10 mouse cellular contexts compared by ENCODE assay signal in the genomic region with DNA sequence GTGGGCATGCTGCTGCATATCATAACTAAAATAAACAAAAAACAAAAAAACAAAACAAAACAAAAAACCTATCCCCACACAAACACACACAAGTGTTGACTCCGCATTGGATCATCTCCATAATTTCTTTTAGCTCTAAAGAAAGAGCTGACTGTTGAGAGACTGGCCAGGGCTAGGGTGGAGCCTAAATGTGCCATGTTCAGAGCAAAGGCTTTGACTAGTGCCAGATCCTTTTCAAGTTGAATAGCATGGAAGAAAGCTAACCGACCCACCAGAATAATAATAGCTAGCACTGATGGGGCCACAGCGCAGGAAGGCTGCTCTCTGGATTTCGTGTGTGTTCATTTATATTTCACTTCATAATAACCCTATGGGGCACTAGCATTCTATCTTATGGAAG. TPM values are rescaled to one million over a fixed set of nuclear protein-coding genes. Genes with fewer than 3 reads are reported as not detected.
DNase-seq lines count a peak whose midpoint lies in the region; ATAC-seq and TF ChIP-seq lines count a peak whose summit lies in the region.
"Had no signal": no experiment of that assay in that cellular context is flagged by ENCODE, and none has a peak within 500 bp of the region (broad histone marks: within the 10 kb centered on the region; RNA-seq: fewer than 3 reads in every experiment).

No protein-coding gene starts in this region.

- H3K4me1 ChIP-seq in lung, postnatal 0 days (ENCODE audit: insufficient read depth, low read depth, low read length) = peaks cover 20% of the 10 kb centered on the region
- H3K4me1 ChIP-seq in hindbrain, embryonic 15.5 days (replicated peaks) = peaks cover 44% of the 10 kb centered on the region
- peaks cover 27% of the 10 kb centered on the region for H3K4me1 ChIP-seq in midbrain, postnatal 0 days (ENCODE audit: insufficient read depth, low read length)

- peak overlapping the region; percentile 2; the same call in 1 of the 2 replicates for H3K27ac ChIP-seq in lung, postnatal 0 days (ENCODE audit: low read length)
- peak overlapping the region; percentile 80 for H3K27ac ChIP-seq in hindbrain, embryonic 15.5 days (replicated peaks)
- peak overlapping the region; percentile 74 for H3K27ac ChIP-seq in midbrain, postnatal 0 days (ENCODE audit: low read depth, low read length)

- no peak for TF ChIP-seq EP300 in lung, postnatal 0 days (IDR thresholded peaks at IDR 0.05)

- no peak for TF ChIP-seq CTCF in lung, postnatal 0 days (IDR thresholded peaks at IDR 0.05)
- no peak for TF ChIP-seq CTCF in midbrain, postnatal 0 days (IDR thresholded peaks at IDR 0.05)

- H3K4me2 ChIP-seq in lung, postnatal 0 days (replicated peaks; ENCODE audit: low read depth, low read length) = no peak overlapping the region
- H3K4me2 ChIP-seq in hindbrain, embryonic 15.5 days = no peak overlapping the region
- no peak overlapping the region for H3K4me2 ChIP-seq in midbrain, postnatal 0 days (ENCODE audit: low read depth, low read length, poor library complexity, severe bottlenecking)

- no peak overlapping the region for H3K9ac ChIP-seq in lung, postnatal 0 days (replicated peaks; ENCODE audit: low read depth)
- H3K9ac ChIP-seq in hindbrain, embryonic 15.5 days = no peak overlapping the region
- no peak overlapping the region for H3K9ac ChIP-seq in midbrain, postnatal 0 days (replicated peaks; ENCODE audit: low read length, poor library complexity, severe bottlenecking)

- H3K9me3 ChIP-seq in lung, postnatal 0 days (ENCODE audit: low read length) = no peaks in the 10 kb centered on the region
- no peaks in the 10 kb centered on the region for H3K9me3 ChIP-seq in hindbrain, embryonic 15.5 days
- no peaks in the 10 kb centered on the region for H3K9me3 ChIP-seq in midbrain, postnatal 0 days (ENCODE audit: low read length)
- H3K9me3 ChIP-seq: G1E had no signal

- no peaks in the 10 kb centered on the region for H3K36me3 ChIP-seq in lung, postnatal 0 days (ENCODE audit: insufficient read depth, low read length)
- no peaks in the 10 kb centered on the region for H3K36me3 ChIP-seq in hindbrain, embryonic 15.5 days
- H3K36me3 ChIP-seq in midbrain, postnatal 0 days (ENCODE audit: insufficient read depth, low read length) = no peaks in the 10 kb centered on the region
- H3K36me3 ChIP-seq: G1E had no signal

- DNase-seq in cerebellum, adult 9-10 months = peak; percentile 15
- no peak for DNase-seq in cerebellum, adult 18-20 months
- DNase-seq in lung, postnatal 0 days (ENCODE audit: low spot score) = no peak
- DNase-seq in lung, postnatal 4 days = no peak
- DNase-seq in midbrain, postnatal 0 days (ENCODE audit: low spot score) = peak; percentile 79
- DNase-seq in kidney, postnatal 25 days = no peak
- DNase-seq: adrenal gland, adult 2 months had no signal

- H3K27me3 ChIP-seq in lung, postnatal 0 days (replicated peaks; ENCODE audit: insufficient read depth, low read length) = no peaks in the 10 kb centered on the region
- no peaks in the 10 kb centered on the region for H3K27me3 ChIP-seq in hindbrain, embryonic 15.5 days
- no peaks in the 10 kb centered on the region for H3K27me3 ChIP-seq in midbrain, postnatal 0 days (ENCODE audit: insufficient read depth, low read length)

- no peak for ATAC-seq in lung, postnatal 0 days
- ATAC-seq in hindbrain, embryonic 15.5 days (ENCODE audit: low FRiP score, low read depth) = no peak
- no peak for ATAC-seq in midbrain, postnatal 0 days (ENCODE audit: low FRiP score)
- no peak for ATAC-seq in erythroid progenitor cell, adult 5-6 weeks (replicated peaks; ENCODE audit: low FRiP score, poor library complexity, severe bottlenecking)

- WGBS in lung, postnatal 0 days = 76% methylated on average over 4 of the region's 4 CpGs
- 34% methylated on average over 4 of the region's 4 CpGs for WGBS in hindbrain, embryonic 15.5 days
- WGBS in midbrain, postnatal 0 days = 34% methylated on average over 4 of the region's 4 CpGs

- no peak overlapping the region for H3K4me3 ChIP-seq in lung, postnatal 0 days (ENCODE audit: low read depth, low read length)
- H3K4me3 ChIP-seq in hindbrain, embryonic 15.5 days = no peak overlapping the region
- H3K4me3 ChIP-seq in midbrain, postnatal 0 days (ENCODE audit: low read depth, low read length) = no peak overlapping the region

RNA-seq across cellular contexts. Expression of a gene that starts 48.5 kb away (rescaled TPM):
- 123 and 145 TPM in 2 replicates for polyA plus RNA-seq in lung, postnatal 0 days (2015; fragmentation: Nextera tagmentation; extraction: Ambion mirVana)
- 46.1 and 55.4 TPM in 2 replicates for polyA plus RNA-seq in hindbrain, embryonic 15.5 days (2015; fragmentation: Nextera tagmentation; extraction: Ambion mirVana)
- 32.7 and 47.4 TPM in 2 replicates for total RNA-seq in midbrain, postnatal 0 days (2014; rRNA removed)
- 46.3 and 48.5 TPM in 2 replicates for polyA plus RNA-seq in midbrain, postnatal 0 days (2015; fragmentation: Nextera tagmentation; extraction: Ambion mirVana)
- total RNA-seq in erythroid progenitor cell, adult 5-6 weeks (2015; ENCODE audit: low replicate concordance) = 52.0 and 100 TPM in 2 replicates
- total RNA-seq in erythroid progenitor cell, adult 5-6 weeks (2017; ENCODE audit: low replicate concordance) = 5.8 and 9.2 TPM in 2 replicates

Comparison
In these comparisons a context has a peak if more than half of its experiments do, and no peak if none do; other contexts are left out.
1. DNase-seq: peak in cerebellum, adult 9-10 months (single experiment) and midbrain, postnatal 0 days (single experiment); none in cerebellum, adult 18-20 months (0 of 2), lung, postnatal 0 days (single experiment), lung, postnatal 4 days (0 of 2) and kidney, postnatal 25 days (0 of 2).
2. H3K27ac ChIP-seq: peak in every context shown above with its lines; median percentile 80 in hindbrain, embryonic 15.5 days; 74 in midbrain, postnatal 0 days; 2 in lung, postnatal 0 days.